23 mouse cellular contexts compared by ENCODE assay signal in the genomic region with DNA sequence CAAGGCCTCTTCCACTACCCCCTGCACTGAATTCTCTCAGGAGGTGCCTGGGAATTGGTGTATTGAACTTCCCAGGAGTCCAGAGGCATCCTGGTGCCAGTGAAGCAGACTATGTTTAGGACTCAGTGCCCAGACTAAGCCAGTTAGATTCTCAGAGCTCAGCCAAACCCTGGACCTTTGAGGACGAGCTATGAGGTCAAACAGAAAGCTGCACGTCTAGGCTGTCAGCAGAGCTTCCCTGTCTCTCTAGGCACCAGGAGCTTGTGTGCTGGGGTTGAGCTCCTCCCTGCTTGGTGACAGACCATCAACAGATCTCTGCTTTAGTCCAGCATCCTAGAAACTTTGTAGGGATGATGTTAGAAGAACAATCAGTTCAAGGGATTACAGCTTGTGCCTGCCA. TPM values are rescaled to one million over a fixed set of nuclear protein-coding genes. Genes with fewer than 3 reads are reported as not detected.
"Had no signal": no experiment of that assay in that cellular context is flagged by ENCODE, and none has a peak within 500 bp of the region (broad histone marks: within the 10 kb centered on the region; RNA-seq: fewer than 3 reads in every experiment).

No protein-coding gene starts in this region.

- H3K4me3 ChIP-seq: heart, embryonic 13.5 days; hindbrain, embryonic 10.5 days; hindbrain, embryonic 12.5 days; intestine, embryonic 15.5 days; left cerebral cortex, adult 2 months; limb, embryonic 10.5 days; limb, embryonic 12.5 days; liver, embryonic 13.5 days; liver, embryonic 15.5 days had no signal

- H3K27me3 ChIP-seq: heart, embryonic 13.5 days; hindbrain, embryonic 12.5 days; intestine, embryonic 15.5 days; limb, embryonic 12.5 days; liver, embryonic 13.5 days; liver, embryonic 15.5 days had no signal

- ATAC-seq: hindbrain, embryonic 16.5 days; inflammation-experienced regulatory T-cells, adult 6 months; intestine, embryonic 15.5 days; intestine, postnatal 0 days; liver, postnatal 0 days had no signal

- DNase-seq: gastrocnemius, postnatal 25 days; kidney, adult 18-20 months; kidney, adult 8-10 months; kidney, postnatal 10 days; kidney, postnatal 4 days; layer of hippocampus, adult 9-11 months; liver; liver, embryonic 13.5 days; liver, postnatal 0 days had no signal

- H3K4me1 ChIP-seq: hindbrain, embryonic 12.5 days; limb, embryonic 10.5 days; limb, embryonic 12.5 days had no signal

- H3K9ac ChIP-seq: hindbrain, embryonic 12.5 days; hindbrain, embryonic 14.5 days; intestine, embryonic 15.5 days; limb, embryonic 12.5 days; liver, embryonic 13.5 days; liver, embryonic 15.5 days; liver, postnatal 0 days had no signal

- H3K4me2 ChIP-seq: heart, embryonic 11.5 days; heart, embryonic 13.5 days; hindbrain, embryonic 12.5 days; hindbrain, embryonic 14.5 days; intestine, embryonic 15.5 days; limb, embryonic 12.5 days; liver, embryonic 11.5 days; liver, embryonic 13.5 days; liver, embryonic 15.5 days had no signal

- H3K9me3 ChIP-seq: heart, embryonic 13.5 days; hindbrain, embryonic 10.5 days; hindbrain, embryonic 12.5 days; intestine, embryonic 15.5 days; limb, embryonic 10.5 days; limb, embryonic 12.5 days; liver, embryonic 13.5 days; liver, embryonic 15.5 days had no signal

- H3K27ac ChIP-seq: hindbrain, embryonic 10.5 days; hindbrain, embryonic 12.5 days; hindbrain, embryonic 14.5 days; intestine, embryonic 15.5 days; left cerebral cortex, adult 2 months; limb, embryonic 10.5 days; limb, embryonic 12.5 days; liver, embryonic 13.5 days; liver, embryonic 15.5 days had no signal

RNA-seq across cellular contexts. Expression of gene Clec2l, which starts 38.6 kb away (rescaled TPM):
- polyA plus RNA-seq: liver, postnatal 0 days had no signal
